Mouse (Mus musculus) adrenal gland, postnatal 4 days (tissue): Measurements from ENCODE around the gene Rdh19. TPM values are rescaled to one million over a fixed set of nuclear protein-coding genes. Genes with fewer than 3 reads are reported as not detected.
"Not testable (repeated sequence)": the region's sequence is repeated elsewhere in the genome, so short reads cannot be mapped to it uniquely, and the experiment has no call there.

Experiments
- DNase-seq, 2 experiments: peaks; one replicate each; pipeline ENCODE4 v3.0.0; 2021 to 2022; ENCODE audit warnings: low spot score in 2 of 2, mixed read lengths in 2 of 2
- total RNA-seq, 2 experiments: library from RNA; stranded (reverse); gene quantifications; 2 replicates each; pipeline ENCODE4 v1.2.3; 2021

Gene Rdh19
- total RNA-seq, 2 experiments from 2014 or later = 0.23 to 7.3 TPM

DNA sequence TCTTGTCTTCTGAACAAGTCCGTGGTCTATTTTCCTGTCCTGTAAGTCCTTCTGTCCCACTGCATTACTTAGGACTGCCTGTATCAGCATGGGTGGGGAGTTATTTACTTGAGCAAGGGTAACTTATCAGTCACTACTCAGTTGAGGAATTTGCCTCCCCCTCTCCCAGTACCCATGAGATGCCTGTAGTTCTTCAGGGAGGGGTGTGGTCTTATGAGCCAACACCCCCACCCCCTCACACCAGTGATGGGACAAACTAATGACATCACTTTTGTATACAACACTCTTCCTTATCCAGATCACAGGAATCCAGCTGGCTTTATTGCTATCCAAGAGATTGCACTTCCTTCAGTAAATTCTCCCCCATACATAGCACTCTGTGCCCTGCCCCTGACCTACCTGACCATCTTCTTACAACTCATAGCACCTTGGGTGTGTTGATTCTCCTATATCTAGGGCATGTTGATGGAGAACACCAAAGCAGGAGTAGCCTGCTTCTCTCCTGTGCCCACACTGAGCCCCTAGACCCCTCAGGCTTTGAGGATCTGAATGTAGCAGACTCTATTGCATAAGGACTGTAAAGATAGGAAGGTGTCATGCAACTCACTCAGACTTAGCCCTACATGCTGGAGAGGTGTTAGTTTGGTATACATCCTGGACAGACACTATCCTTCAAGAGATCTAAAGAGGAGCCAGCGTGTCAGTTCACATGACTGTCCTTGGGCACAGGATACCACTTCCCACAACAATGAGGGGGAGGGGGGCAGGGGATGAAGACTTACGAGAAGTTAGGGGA is 28.7 kb downstream of the Rdh19 start:
- no peak for DNase-seq

DNA sequence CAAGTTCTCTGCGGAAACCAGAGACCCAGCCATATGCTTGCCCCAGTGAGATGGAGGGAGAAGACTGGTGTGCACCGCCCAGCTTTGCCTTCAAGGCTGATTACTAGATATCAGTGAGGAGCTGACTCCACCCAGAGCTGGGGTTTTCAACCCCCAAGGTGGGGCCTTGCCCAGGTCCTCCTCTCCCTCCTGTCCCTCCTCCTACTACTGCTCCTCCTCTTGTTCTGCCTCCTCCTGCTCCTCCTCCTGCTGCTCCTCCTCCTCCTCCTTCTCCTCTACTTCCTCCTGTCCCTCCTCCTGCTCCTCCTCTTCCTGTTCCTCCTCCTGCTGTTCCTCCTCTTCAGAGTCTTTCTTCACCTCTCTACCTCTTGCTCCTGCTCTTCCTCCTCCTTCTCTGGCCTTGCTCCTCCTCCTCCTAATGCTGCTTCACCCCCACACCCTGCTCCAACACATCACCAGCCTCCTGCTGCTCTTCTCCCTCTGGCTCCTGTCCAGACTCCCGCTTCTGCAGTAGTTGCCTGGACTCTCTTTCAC is 29.5 kb downstream of the Rdh19 start:
- no peak for DNase-seq

DNA sequence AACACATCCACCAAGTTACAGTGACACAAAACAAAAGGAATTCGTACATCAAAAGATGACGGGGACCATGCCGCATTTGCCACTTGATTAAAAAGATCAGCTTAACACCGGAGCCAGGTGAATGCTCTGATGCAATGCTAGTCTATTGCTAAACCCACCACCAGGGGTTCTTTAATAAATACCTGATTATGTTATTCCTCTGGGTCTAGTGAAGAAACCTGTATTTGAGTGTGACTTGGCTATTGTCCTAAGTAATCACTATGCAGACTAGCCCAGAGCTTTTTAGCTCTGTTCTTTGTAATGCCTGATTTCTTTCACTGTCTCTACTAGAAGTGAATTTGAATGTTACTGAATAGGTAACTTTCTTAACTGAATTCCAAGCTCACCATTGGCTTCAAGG is 31.3 kb downstream of the Rdh19 start:
- DNase-seq = no peak

DNA sequence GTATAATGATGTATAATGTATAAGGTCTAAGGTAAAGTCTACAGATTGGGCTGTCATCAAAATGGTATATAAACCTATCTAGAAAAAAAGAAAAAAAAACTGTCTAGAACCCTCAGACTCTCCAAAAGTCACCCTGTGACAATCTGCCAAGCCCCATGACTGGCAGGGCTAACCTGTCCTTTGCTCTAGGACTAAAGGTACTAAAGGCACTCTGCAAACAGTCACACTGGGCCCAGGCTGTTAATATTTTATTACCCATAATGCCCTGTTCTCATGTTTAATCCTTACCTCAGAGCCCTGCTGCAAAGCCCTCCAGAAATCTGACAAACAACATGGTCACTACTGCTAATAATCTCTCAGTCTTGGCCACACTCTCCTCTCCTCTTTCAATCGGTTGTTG is 36.8 kb downstream of the Rdh19 start:
- no peak for DNase-seq

DNA sequence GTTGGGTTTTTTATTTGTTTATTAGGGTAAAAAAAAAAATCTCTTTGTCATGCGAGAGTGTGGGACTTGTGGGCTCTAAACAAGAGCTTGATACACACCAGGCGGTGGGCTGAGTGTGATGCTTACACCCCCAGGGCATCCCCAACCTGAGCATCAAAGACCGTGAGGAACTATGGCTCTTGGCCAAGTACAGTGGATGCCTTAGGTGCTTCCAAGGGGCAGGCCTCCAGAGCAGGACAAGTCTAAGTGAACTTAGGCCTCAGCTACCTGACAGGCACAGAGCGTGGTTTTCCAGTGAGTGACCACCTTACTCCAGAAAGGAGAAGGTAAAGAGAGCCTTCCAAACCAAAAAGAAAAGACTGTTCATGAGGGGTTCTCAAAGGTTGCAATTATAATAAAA is 37.2 kb downstream of the Rdh19 start:
- no peak for DNase-seq

DNA sequence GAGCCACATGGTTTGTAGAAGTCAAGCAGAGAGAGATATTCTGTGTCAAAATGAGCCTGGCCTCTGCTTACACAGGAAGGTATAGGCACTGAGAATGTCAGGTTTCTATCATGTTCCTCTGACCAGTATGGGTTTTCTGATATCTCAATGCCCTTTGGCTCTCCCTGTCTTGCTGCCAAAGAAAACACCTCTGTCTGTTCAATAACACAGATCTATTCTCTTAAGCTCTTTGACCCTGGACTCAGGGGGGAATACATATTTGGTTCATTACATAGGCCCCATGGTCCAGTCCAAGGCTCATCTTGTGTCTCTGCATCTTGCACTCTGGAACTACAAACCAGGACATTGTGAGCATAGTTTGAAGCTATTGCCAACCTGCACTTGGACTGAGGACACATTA is 38.9 kb downstream of the Rdh19 start, which contains the start of gene Rdh7:
Gene Rdh7, minus strand, starts transcription at position 213 of the 400 bp plus-strand sequence.
- DNase-seq = no peak

DNA sequence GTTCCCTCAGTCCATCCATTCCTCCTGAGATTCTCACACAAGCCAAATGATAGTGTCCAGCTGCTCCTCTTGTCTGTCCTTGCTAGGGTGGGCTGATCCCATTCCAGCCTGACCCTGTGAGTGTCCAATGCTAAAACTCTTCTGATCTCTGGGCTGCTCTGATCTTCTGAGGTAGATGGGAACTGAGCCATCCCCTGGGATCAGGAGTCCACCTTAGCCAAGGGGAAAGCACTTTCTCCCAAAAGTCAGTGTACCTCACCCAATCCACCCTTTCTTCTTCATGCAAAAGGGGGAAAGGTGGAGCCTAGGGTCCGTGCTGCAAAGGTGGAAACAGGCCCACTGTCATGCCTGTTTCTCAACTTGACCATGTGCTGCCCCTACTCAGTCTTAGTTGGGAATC is 41.8 kb downstream of the Rdh19 start:
- no peak for DNase-seq

DNA sequence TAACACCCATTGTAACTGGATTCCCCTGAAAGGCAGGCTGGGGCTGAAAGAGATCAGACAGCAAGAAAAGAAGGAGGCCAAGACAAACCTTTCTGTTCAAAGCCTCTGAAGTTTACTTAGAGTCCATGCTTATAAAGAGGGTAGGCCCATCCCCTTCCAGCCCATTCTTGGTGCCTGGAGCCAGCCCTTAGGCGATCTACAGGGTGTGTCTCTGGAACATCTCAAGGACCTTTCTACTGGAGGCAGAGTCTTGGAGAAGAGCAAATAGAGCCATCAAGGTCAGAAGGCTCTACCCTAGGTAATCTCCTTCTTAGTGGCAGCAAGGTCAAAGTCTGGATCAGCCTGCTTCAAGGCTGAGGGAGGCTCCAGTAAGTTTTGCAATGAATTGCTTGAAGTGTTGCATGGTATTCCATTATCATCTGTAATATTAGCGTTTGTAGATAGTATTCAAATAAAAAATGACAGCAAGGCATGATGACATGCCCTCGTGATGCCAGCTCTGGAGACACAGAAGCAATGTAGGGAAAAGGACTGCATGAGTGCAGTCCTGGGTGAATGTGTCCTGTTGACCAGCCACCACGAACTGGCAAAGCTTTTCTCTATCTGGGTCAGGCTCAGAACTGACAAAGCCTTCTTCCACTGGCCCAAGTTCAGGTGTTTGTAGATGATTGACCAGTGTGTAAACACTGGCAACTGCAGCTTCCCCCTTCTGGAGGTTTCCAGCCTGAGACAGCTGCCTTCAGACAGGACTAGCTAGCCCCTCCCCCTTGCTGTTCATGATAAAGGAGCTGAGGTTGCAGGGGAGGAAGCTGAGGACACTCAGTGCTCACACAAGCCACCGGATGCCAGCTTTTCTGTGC is 43.7 kb downstream of the Rdh19 start:
- DNase-seq = not testable (repeated sequence)

DNA sequence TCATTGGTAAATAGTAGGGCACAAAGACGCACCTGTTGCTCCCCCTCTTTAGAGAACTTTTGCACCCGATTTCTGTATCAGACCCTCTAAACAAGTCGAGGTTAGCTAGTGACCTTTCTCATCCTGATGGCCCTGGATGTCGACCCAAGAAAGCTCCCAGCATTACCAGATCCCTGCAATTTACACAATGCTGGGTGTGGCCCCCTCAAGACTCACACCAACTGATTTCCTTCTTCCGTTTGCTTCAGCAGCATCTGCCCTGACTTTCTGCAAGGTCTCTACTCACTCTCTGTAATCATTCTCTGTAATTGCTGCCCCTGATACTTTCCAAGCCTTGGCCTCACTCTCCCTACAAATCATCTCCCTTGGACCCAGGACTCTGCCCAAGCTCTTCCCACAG is 47.0 kb downstream of the Rdh19 start:
- no peak for DNase-seq

DNA sequence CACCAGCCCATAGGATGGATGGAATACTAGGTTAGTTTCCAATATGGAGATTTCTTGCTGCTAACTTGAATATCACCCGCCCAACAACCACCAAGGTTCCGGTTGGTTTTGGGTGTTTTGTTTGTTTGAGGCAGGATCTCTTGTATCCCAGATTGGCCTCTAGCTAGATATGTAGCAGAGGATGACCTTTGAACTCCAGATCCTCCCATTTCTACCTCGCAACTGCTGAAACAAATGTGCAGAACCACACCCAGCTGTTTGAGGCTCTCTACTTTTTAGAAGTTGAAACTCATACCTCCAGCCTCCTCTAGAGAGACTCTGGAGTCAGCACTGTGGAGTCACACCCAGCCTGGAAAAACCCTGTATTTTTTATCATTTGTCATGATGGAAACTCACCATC is 47.8 kb downstream of the Rdh19 start:
- DNase-seq = no peak

DNA sequence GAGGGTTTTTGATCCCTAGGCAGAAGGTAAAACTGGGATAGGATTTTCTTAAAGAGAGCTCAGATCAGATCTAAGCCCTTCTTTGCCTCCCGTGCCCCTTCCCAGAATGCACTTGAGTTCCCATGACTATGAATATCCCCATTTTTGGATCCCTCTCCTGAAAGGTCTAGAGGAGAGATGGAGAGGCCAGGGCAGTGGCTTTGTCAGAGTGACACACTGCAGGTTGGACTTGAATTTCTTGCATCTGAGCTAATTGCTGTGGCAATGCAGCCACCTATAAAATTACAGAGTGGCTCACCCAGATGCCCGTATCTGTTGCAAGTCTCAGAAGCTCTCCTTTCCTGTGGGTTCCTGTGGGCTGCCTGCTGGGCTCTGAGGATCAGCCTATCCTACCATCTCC is 48.5 kb downstream of the Rdh19 start, which contains the start of gene Sdr9c7:
Gene Sdr9c7, plus strand, starts transcription at position 301 of the 400 bp plus-strand sequence.
- DNase-seq = no peak

DNA sequence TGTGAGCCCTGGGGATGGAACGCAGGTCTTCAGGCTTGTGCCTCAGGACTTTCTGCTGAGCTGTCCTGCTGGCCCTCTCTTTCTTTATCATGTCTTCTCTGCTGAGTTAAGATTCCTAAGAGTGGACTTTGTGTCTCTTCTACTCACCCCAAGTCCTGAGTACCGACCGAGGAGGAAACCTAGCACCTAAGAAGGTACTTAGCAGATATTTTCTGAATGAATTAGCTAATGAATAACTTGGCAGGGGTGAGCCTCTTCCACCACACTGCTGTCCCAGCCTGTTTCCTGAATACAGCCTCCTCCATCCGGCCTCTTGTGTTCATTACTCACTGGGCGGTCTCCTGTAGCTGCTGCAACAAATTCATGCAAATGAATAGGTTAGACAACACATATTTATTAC is 50.1 kb downstream of the Rdh19 start:
- DNase-seq = no peak

DNA sequence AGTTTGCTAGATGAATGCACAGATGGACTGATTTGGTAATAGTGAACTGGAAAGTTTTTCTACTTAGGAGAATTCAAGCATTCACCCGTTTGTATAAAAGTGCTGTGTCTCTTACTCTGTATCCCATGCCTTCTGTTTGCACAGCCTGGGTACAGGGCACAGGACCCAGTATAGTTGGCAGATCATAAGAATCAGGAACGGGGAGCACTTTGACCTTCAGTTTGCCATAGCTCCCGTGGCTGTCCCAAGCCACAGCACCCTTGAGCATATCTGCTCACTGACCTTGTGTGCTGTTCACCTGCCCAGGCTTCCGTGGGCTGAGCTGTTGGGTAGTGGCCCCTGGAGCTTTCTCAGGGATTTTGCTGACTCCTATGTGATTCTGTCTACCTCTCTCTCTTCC is 52.0 kb downstream of the Rdh19 start:
- no peak for DNase-seq

DNA sequence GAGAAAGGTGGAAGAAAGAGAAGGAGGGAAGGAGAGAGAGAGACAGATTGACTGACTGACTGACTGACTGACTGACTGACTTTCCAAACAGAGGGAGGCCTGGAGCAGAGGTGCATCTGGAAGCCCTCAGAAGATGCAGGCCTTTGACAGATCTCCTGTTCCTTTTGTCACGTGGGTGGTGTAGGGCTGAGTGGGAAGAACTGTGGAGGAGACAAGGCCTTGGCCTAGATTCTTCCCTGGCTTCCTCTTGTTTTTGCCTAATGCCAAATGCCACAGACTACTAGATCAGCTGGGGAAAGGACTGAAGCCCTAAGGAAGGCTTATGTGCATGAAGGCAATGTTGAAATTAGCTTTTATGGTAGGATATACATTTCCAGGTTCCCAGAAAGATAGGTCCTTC is 53.4 kb downstream of the Rdh19 start:
- no peak for DNase-seq

DNA sequence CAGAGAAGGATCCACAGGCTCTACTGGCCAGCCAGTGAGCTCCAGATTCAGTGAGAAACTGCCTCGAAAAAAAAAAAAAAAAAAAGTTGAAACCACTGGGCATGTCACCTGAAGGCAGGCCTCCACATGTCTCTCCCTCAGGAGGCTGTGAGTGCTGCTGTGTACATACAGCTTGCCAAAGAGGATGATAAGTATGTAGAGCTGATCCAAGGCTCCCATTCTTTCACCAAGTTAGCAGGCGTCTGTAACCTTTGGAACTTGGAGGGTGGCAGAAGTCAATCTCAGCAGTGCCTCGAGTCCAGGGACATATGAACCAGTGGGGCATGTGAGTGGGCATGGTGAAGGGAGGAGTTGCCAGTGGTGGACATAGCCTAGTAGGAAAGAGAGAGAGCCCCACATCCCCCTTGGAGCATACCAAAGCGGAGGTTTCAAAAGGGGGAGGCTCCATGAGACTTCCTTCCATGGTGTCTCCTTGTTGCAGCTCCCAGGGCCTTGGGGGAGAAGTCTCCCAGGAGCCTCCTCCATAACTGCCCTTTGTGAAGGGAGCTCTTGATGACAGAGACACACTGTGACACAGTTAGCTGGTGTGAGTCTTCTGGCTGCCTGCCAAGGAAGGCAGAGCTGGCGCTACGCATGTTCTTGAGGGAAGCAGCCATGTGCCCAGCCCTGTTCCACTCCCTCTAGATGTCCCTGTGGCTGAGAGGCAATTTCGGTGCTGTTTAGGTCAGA is 55.2 kb downstream of the Rdh19 start:
- peak in 1 of 2 experiments; percentile 41 for DNase-seq

DNA sequence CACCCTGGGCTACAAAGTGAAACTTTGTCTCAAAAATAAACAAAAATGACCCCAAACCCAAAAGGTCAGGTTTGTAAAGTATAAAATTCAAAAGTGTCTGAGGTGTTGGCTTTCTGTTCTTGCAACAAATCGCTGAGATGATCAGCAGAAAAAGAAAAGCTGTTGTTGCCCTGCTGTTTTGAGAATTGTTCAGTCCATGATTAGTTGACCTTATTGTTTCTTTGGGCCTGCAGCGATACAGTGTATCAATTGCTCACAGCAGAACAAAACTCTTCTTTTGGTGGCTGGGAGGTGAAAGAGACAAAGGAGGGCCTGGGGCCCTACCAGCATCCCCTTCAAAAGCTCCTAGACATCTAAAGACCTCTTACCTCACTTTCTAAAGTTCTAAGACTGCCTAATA is 56.4 kb downstream of the Rdh19 start:
- no peak for DNase-seq

DNA sequence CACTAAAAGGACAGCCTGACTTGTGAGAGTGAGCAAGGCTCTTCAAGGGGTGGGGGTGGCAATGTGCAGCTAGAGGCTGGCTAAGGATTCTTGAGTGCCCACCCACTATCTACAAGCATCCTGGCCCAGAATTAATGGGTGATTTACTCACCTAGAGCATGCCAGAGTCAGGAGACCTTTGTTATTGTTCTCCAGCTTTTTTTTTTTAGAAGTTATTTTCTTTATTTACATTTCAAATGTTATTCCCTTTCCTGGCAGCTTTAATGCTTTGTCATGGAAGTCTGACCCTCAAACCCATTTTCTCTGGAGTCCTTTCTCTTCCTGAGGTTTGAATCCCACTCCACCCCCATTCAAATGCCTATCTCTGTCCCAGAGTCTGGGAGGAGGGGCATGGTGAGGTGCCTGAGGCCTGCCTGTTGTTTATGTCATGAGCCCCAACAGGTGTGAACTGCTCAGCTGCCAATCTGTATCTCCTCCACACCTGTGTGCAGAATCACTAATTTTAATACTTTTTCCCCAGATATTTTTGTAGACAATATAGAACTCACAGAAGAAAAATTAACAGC is 57.7 kb downstream of the Rdh19 start:
- no peak for DNase-seq
